Mouse (Mus musculus): Measurements from ENCODE around the gene Inpp5a. TPM values are rescaled to one million over a fixed set of nuclear protein-coding genes. Genes with fewer than 3 reads are reported as not detected.

The Inpp5a gene
- polyA plus RNA-seq, 1 experiment from 2014 or later = 35.5 TPM

- H3K4me2 ChIP-seq (replicated peaks) = peak overlapping the region; percentile 47
- H3K9me3 ChIP-seq = no peaks in the 10 kb centered on the region
- H3K27me3 ChIP-seq (replicated peaks) = no peaks in the 10 kb centered on the region
- peaks cover 53% of the 10 kb centered on the region for H3K4me1 ChIP-seq (replicated peaks)
- no peaks in the 10 kb centered on the region for H3K36me3 ChIP-seq
- 62% methylated on average over 13 of the region's 13 CpGs for WGBS
- H3K27ac ChIP-seq = peak overlapping the region; percentile 82
- ATAC-seq = 0 out of 2 replicates have a peak, but pooled peaks have one; percentile 1
- no peak overlapping the region for H3K4me3 ChIP-seq (replicated peaks)
- 0 out of 2 replicates have a peak overlapping the region, but pooled peaks have one; percentile 3 for H3K9ac ChIP-seq
Observed at GRCm38 (mm10) chr7:139363281-139364004, 25.5 kb upstream of the Inpp5a start.

GRCm38 (mm10) chr7:139364005-139364557 lies 24.8 kb upstream of the Inpp5a start:
- Histone ChIP-seq H3K4me3 (replicated peaks) (no peak overlapping the region), H3K27ac (peak overlapping the region; percentile 82), H3K4me1 (replicated peaks) (peaks cover 57% of the 10 kb centered on the region), H3K4me2 (replicated peaks) (peak overlapping the region; percentile 47), H3K9ac (0 out of 2 replicates have a peak overlapping the region, but pooled peaks have one; percentile 3), H3K27me3 (replicated peaks) (no peaks in the 10 kb centered on the region), H3K36me3 (no peaks in the 10 kb centered on the region), H3K9me3 (no peaks in the 10 kb centered on the region)
- WGBS = 6% methylated on average over 9 of the region's 9 CpGs
- ATAC-seq = peak; percentile 40

- no peak overlapping the region for H3K4me2 ChIP-seq (replicated peaks)
- H3K36me3 ChIP-seq = no peaks in the 10 kb centered on the region
- H3K27me3 ChIP-seq (replicated peaks) = no peaks in the 10 kb centered on the region
- H3K27ac ChIP-seq = peak overlapping the region; percentile 82
- no peaks in the 10 kb centered on the region for H3K9me3 ChIP-seq
- H3K9ac ChIP-seq = no peak overlapping the region
- no peak for ATAC-seq
- 56% methylated on average over 13 of the region's 13 CpGs for WGBS
- no peak overlapping the region for H3K4me3 ChIP-seq (replicated peaks)
- peaks cover 65% of the 10 kb centered on the region for H3K4me1 ChIP-seq (replicated peaks)
Observed at GRCm38 (mm10) chr7:139364936-139365830, 23.7 kb upstream of the Inpp5a start.

GRCm38 (mm10) chr7:139366131-139366530 lies 22.8 kb upstream of the Inpp5a start:
- Histone ChIP-seq H3K9me3 (no peaks in the 10 kb centered on the region), H3K36me3 (no peaks in the 10 kb centered on the region), H3K27me3 (replicated peaks) (no peaks in the 10 kb centered on the region), H3K4me1 (replicated peaks) (peaks cover 73% of the 10 kb centered on the region), H3K27ac (no peak overlapping the region), H3K4me3 (replicated peaks) (no peak overlapping the region), H3K4me2 (replicated peaks) (no peak overlapping the region), H3K9ac (no peak overlapping the region)
- 93% methylated on average over 3 of the region's 3 CpGs for WGBS
- ATAC-seq = no peak

GRCm38 (mm10) chr7:139366549-139366948 lies 22.4 kb upstream of the Inpp5a start:
- ATAC-seq = no peak
- WGBS = 52% methylated on average over 4 of the region's 4 CpGs
- Histone ChIP-seq H3K36me3 (no peaks in the 10 kb centered on the region), H3K27me3 (replicated peaks) (no peaks in the 10 kb centered on the region), H3K4me2 (replicated peaks) (no peak overlapping the region), H3K9me3 (no peaks in the 10 kb centered on the region), H3K4me3 (replicated peaks) (no peak overlapping the region), H3K9ac (no peak overlapping the region), H3K27ac (no peak overlapping the region), H3K4me1 (replicated peaks) (peaks cover 72% of the 10 kb centered on the region)

- 0 out of 2 replicates have a peak overlapping the region, but pooled peaks have one; percentile 21 for H3K9ac ChIP-seq
- H3K36me3 ChIP-seq = no peaks in the 10 kb centered on the region
- ATAC-seq = no peak
- no peaks in the 10 kb centered on the region for H3K9me3 ChIP-seq
- peak overlapping the region; percentile 96 for H3K27ac ChIP-seq
- H3K27me3 ChIP-seq (replicated peaks) = no peaks in the 10 kb centered on the region
- WGBS = 86% methylated on average over 2 of the region's 2 CpGs
- peak overlapping the region; percentile 24; the same call in 1 of the 2 replicates for H3K4me2 ChIP-seq (replicated peaks)
- H3K4me3 ChIP-seq (replicated peaks) = no peak overlapping the region
- H3K4me1 ChIP-seq (replicated peaks) = peaks cover 73% of the 10 kb centered on the region
Observed at GRCm38 (mm10) chr7:139368218-139368617, 20.7 kb upstream of the Inpp5a start.

- H3K27ac ChIP-seq = peak overlapping the region; percentile 96
- ATAC-seq = peak; percentile 70
Observed at GRCm38 (mm10) chr7:139368722-139369380, 20.1 kb upstream of the Inpp5a start.

GRCm38 (mm10) chr7:139369501-139370088 lies 19.3 kb upstream of the Inpp5a start:
- no peaks in the 10 kb centered on the region for H3K27me3 ChIP-seq (replicated peaks)
- 87% methylated on average over 6 of the region's 6 CpGs for WGBS
- no peak overlapping the region for H3K4me2 ChIP-seq (replicated peaks)
- no peaks in the 10 kb centered on the region for H3K9me3 ChIP-seq
- H3K36me3 ChIP-seq = no peaks in the 10 kb centered on the region
- H3K27ac ChIP-seq = peak overlapping the region; percentile 96
- peaks cover 59% of the 10 kb centered on the region for H3K4me1 ChIP-seq (replicated peaks)
- ATAC-seq = no peak
- no peak overlapping the region for H3K4me3 ChIP-seq (replicated peaks)
- H3K9ac ChIP-seq = no peak overlapping the region

More at GRCm38 (mm10) chr7:139368722-139369380, 20.1 kb upstream of the Inpp5a start:
- 19% methylated on average over 14 of the region's 14 CpGs for WGBS
- H3K4me1 ChIP-seq (replicated peaks) = peaks cover 67% of the 10 kb centered on the region
- H3K4me3 ChIP-seq (replicated peaks) = no peak overlapping the region
- H3K27me3 ChIP-seq (replicated peaks) = no peaks in the 10 kb centered on the region
- no peaks in the 10 kb centered on the region for H3K9me3 ChIP-seq
- peak overlapping the region; percentile 24; the same call in 1 of the 2 replicates for H3K4me2 ChIP-seq (replicated peaks)
- H3K36me3 ChIP-seq = no peaks in the 10 kb centered on the region
- peak overlapping the region; percentile 21; the same call in 1 of the 2 replicates for H3K9ac ChIP-seq

GRCm38 (mm10) chr7:139371389-139371788 lies 17.5 kb upstream of the Inpp5a start:
- Histone ChIP-seq H3K36me3 (no peaks in the 10 kb centered on the region), H3K4me2 (replicated peaks) (0 out of 2 replicates have a peak overlapping the region, but pooled peaks have one; percentile 1), H3K9me3 (no peaks in the 10 kb centered on the region), H3K4me3 (replicated peaks) (no peak overlapping the region), H3K4me1 (replicated peaks) (peaks cover 44% of the 10 kb centered on the region), H3K27ac (peak overlapping the region; percentile 38), H3K27me3 (replicated peaks) (no peaks in the 10 kb centered on the region), H3K9ac (no peak overlapping the region)
- ATAC-seq = peak; percentile 79

GRCm38 (mm10) chr7:139377381-139377780 lies 11.5 kb upstream of the Inpp5a start:
- Histone ChIP-seq H3K9me3 (no peaks in the 10 kb centered on the region), H3K27me3 (replicated peaks) (no peaks in the 10 kb centered on the region), H3K36me3 (no peaks in the 10 kb centered on the region), H3K4me3 (replicated peaks) (no peak overlapping the region), H3K27ac (no peak overlapping the region), H3K4me2 (replicated peaks) (no peak overlapping the region), H3K9ac (no peak overlapping the region), H3K4me1 (replicated peaks) (peaks cover 7% of the 10 kb centered on the region; the same call in 1 of the 2 replicates)
- 75% methylated on average over 7 of the region's 7 CpGs for WGBS
- no peak for ATAC-seq

- ATAC-seq = no peak
- Histone ChIP-seq H3K4me2 (replicated peaks) (no peak overlapping the region), H3K9me3 (no peaks in the 10 kb centered on the region), H3K4me3 (replicated peaks) (no peak overlapping the region), H3K9ac (no peak overlapping the region), H3K36me3 (no peaks in the 10 kb centered on the region), H3K27ac (no peak overlapping the region), H3K27me3 (replicated peaks) (no peaks in the 10 kb centered on the region), H3K4me1 (replicated peaks) (peaks cover 7% of the 10 kb centered on the region; the same call in 1 of the 2 replicates)
- WGBS = 90% methylated on average over 3 of the region's 3 CpGs
Observed at GRCm38 (mm10) chr7:139378355-139378754, 10.6 kb upstream of the Inpp5a start.
